Mouse (Mus musculus): ENCODE measurements at regions not wholly inside any gene's neighbourhood (a gene's known extent, or its start where the extent isn't known, plus 50 kb on each side); places are given as distances from the start of the nearest gene placed in this dataset.

- ATAC-seq, result no peak
- no peak overlapping the region for H3K4me2 ChIP-seq
- WGBS (ENCODE audit: insufficient replicate concordance), result 47% methylated on average over 4 of the region's 4 CpGs
- H3K9ac ChIP-seq, result no peak overlapping the region
- H3K4me1 ChIP-seq, result no peaks in the 10 kb centered on the region
- H3K27me3 ChIP-seq (replicated peaks), result no peaks in the 10 kb centered on the region
- H3K4me3 ChIP-seq, result no peak overlapping the region
- H3K36me3 ChIP-seq, result no peaks in the 10 kb centered on the region
- no peaks in the 10 kb centered on the region for H3K9me3 ChIP-seq (replicated peaks)
- no peak overlapping the region for H3K27ac ChIP-seq
Measured at GRCm38 (mm10) chr7:115376067-115376466, 632.6 kb downstream of the Insc start.

GRCm38 (mm10) chr7:115378836-115379235, 635.3 kb downstream of the Insc start:
- no peaks in the 10 kb centered on the region for H3K27me3 ChIP-seq (replicated peaks)
- no peak overlapping the region for H3K4me2 ChIP-seq
- no peak for ATAC-seq
- no peaks in the 10 kb centered on the region for H3K36me3 ChIP-seq
- H3K27ac ChIP-seq, result no peak overlapping the region
- WGBS (ENCODE audit: insufficient replicate concordance), result 75% methylated on average over 3 of the region's 3 CpGs
- H3K4me3 ChIP-seq, result no peak overlapping the region
- H3K9ac ChIP-seq, result no peak overlapping the region
- H3K9me3 ChIP-seq (replicated peaks), result no peaks in the 10 kb centered on the region
- no peaks in the 10 kb centered on the region for H3K4me1 ChIP-seq

GRCm38 (mm10) chr7:115379600-115379999, 636.1 kb downstream of the Insc start:
- H3K9ac ChIP-seq, result no peak overlapping the region
- no peaks in the 10 kb centered on the region for H3K36me3 ChIP-seq
- no peaks in the 10 kb centered on the region for H3K4me1 ChIP-seq
- H3K9me3 ChIP-seq (replicated peaks), result no peaks in the 10 kb centered on the region
- no peak overlapping the region for H3K4me3 ChIP-seq
- whole genome bisulfite sequencing (ENCODE audit: insufficient replicate concordance), result 57% methylated on average over 7 of the region's 7 CpGs
- H3K27me3 ChIP-seq (replicated peaks), result no peaks in the 10 kb centered on the region
- H3K27ac ChIP-seq, result no peak overlapping the region
- no peak overlapping the region for H3K4me2 ChIP-seq
- no peak for ATAC-seq

- H3K9me3 ChIP-seq (replicated peaks), result no peaks in the 10 kb centered on the region
- H3K27me3 ChIP-seq (replicated peaks), result no peaks in the 10 kb centered on the region
- no peaks in the 10 kb centered on the region for H3K36me3 ChIP-seq
- H3K4me2 ChIP-seq, result no peak overlapping the region
- H3K4me3 ChIP-seq, result no peak overlapping the region
- ATAC-seq, result no peak
- no peak overlapping the region for H3K27ac ChIP-seq
- H3K9ac ChIP-seq, result no peak overlapping the region
- no peaks in the 10 kb centered on the region for H3K4me1 ChIP-seq
- WGBS (ENCODE audit: insufficient replicate concordance), result 61% methylated on average over 8 of the region's 8 CpGs
Measured at GRCm38 (mm10) chr7:115380989-115381610, 637.6 kb downstream of the Insc start.

GRCm38 (mm10) chr7:115382876-115383275, 639.4 kb downstream of the Insc start:
- Histone ChIP-seq H3K27ac (no peak overlapping the region), H3K9ac (no peak overlapping the region), H3K27me3 (replicated peaks) (no peaks in the 10 kb centered on the region), H3K4me3 (no peak overlapping the region), H3K9me3 (replicated peaks) (no peaks in the 10 kb centered on the region), H3K4me2 (no peak overlapping the region), H3K4me1 (no peaks in the 10 kb centered on the region), H3K36me3 (no peaks in the 10 kb centered on the region)
- no peak for ATAC-seq
- WGBS (ENCODE audit: insufficient replicate concordance), result 63% methylated on average over 2 of the region's 2 CpGs

- H3K4me3 ChIP-seq, result no peak overlapping the region
- no peak for ATAC-seq
- no peak overlapping the region for H3K27ac ChIP-seq
- H3K36me3 ChIP-seq, result no peaks in the 10 kb centered on the region
- H3K9me3 ChIP-seq (replicated peaks), result no peaks in the 10 kb centered on the region
- no peak overlapping the region for H3K4me2 ChIP-seq
- no peaks in the 10 kb centered on the region for H3K4me1 ChIP-seq
- H3K9ac ChIP-seq, result no peak overlapping the region
- no peaks in the 10 kb centered on the region for H3K27me3 ChIP-seq (replicated peaks)
- 69% methylated on average over 5 of the region's 5 CpGs for WGBS (ENCODE audit: insufficient replicate concordance)
Measured at GRCm38 (mm10) chr7:115388874-115389273, 645.4 kb downstream of the Insc start.

- Histone ChIP-seq H3K4me3 (no peak overlapping the region), H3K27me3 (replicated peaks) (no peaks in the 10 kb centered on the region), H3K36me3 (no peaks in the 10 kb centered on the region), H3K4me1 (no peaks in the 10 kb centered on the region), H3K27ac (no peak overlapping the region), H3K4me2 (no peak overlapping the region), H3K9ac (no peak overlapping the region), H3K9me3 (replicated peaks) (no peaks in the 10 kb centered on the region)
- WGBS (ENCODE audit: insufficient replicate concordance), result 33% methylated on average over 3 of the region's 3 CpGs
- ATAC-seq, result no peak
Measured at GRCm38 (mm10) chr7:115392520-115392919, 646.1 kb downstream of the Sox6 start.

- Histone ChIP-seq H3K4me1 (no peaks in the 10 kb centered on the region), H3K36me3 (no peaks in the 10 kb centered on the region), H3K4me2 (no peak overlapping the region), H3K9ac (no peak overlapping the region), H3K27me3 (replicated peaks) (no peaks in the 10 kb centered on the region), H3K4me3 (no peak overlapping the region), H3K27ac (no peak overlapping the region), H3K9me3 (replicated peaks) (no peaks in the 10 kb centered on the region)
- WGBS (ENCODE audit: insufficient replicate concordance), result 71% methylated on average over 2 of the region's 2 CpGs
- ATAC-seq, result no peak
Measured at GRCm38 (mm10) chr7:115398202-115398601, 640.4 kb downstream of the Sox6 start.

GRCm38 (mm10) chr7:115399461-115399860, 639.1 kb downstream of the Sox6 start:
- 52% methylated on average over 3 of the region's 3 CpGs for WGBS (ENCODE audit: insufficient replicate concordance)
- H3K9ac ChIP-seq, result no peak overlapping the region
- no peak overlapping the region for H3K4me2 ChIP-seq
- H3K9me3 ChIP-seq (replicated peaks), result no peaks in the 10 kb centered on the region
- no peaks in the 10 kb centered on the region for H3K36me3 ChIP-seq
- H3K27me3 ChIP-seq (replicated peaks), result no peaks in the 10 kb centered on the region
- no peak overlapping the region for H3K27ac ChIP-seq
- no peaks in the 10 kb centered on the region for H3K4me1 ChIP-seq
- ATAC-seq, result no peak
- H3K4me3 ChIP-seq, result no peak overlapping the region

GRCm38 (mm10) chr7:115407889-115408288, 630.7 kb downstream of the Sox6 start:
- no peak for ATAC-seq
- Histone ChIP-seq H3K4me3 (no peak overlapping the region), H3K4me2 (no peak overlapping the region), H3K27ac (no peak overlapping the region), H3K4me1 (no peaks in the 10 kb centered on the region), H3K9me3 (replicated peaks) (no peaks in the 10 kb centered on the region), H3K27me3 (replicated peaks) (no peaks in the 10 kb centered on the region), H3K36me3 (no peaks in the 10 kb centered on the region), H3K9ac (no peak overlapping the region)
- WGBS (ENCODE audit: insufficient replicate concordance), result 58% methylated on average over 3 of the region's 3 CpGs

- no peak overlapping the region for H3K4me3 ChIP-seq
- no peaks in the 10 kb centered on the region for H3K9me3 ChIP-seq (replicated peaks)
- H3K27me3 ChIP-seq (replicated peaks), result no peaks in the 10 kb centered on the region
- H3K36me3 ChIP-seq, result no peaks in the 10 kb centered on the region
- no peaks in the 10 kb centered on the region for H3K4me1 ChIP-seq
- 27% methylated on average over 2 of the region's 2 CpGs for WGBS (ENCODE audit: insufficient replicate concordance)
- no peak overlapping the region for H3K27ac ChIP-seq
- no peak overlapping the region for H3K9ac ChIP-seq
- H3K4me2 ChIP-seq, result no peak overlapping the region
- ATAC-seq, result no peak
Measured at GRCm38 (mm10) chr7:115408915-115409314, 629.7 kb downstream of the Sox6 start.

- no peak overlapping the region for H3K27ac ChIP-seq
- no peak for ATAC-seq
- H3K27me3 ChIP-seq (replicated peaks), result no peaks in the 10 kb centered on the region
- H3K9ac ChIP-seq, result no peak overlapping the region
- H3K9me3 ChIP-seq (replicated peaks), result no peaks in the 10 kb centered on the region
- H3K4me2 ChIP-seq, result no peak overlapping the region
- WGBS (ENCODE audit: insufficient replicate concordance), result 71% methylated on average over 17 of the region's 17 CpGs
- no peak overlapping the region for H3K4me3 ChIP-seq
- no peaks in the 10 kb centered on the region for H3K36me3 ChIP-seq
- H3K4me1 ChIP-seq, result peaks cover 4% of the 10 kb centered on the region; the same call in 1 of the 2 replicates
Measured at GRCm38 (mm10) chr7:115410501-115411230, 627.9 kb downstream of the Sox6 start.
